Mouse (Mus musculus) MEL (cell line): ENCODE data around the gene Cldn9. TPM values are rescaled to one million over a fixed set of nuclear protein-coding genes. Genes with fewer than 3 reads are reported as not detected.

Experiments
- DNase-seq: peaks from one replicate; pipeline ENCODE4 v3.0.0; 2011; ENCODE audit warnings: low read depth, low spot score
- H3K27ac ChIP-seq: 2 replicates; pipeline ENCODE4 v1.5.1; 2012; ENCODE audit warnings: low read depth, mild to moderate bottlenecking, control low read depth, low read length, moderate library complexity; ENCODE audit not compliant: control insufficient read depth
- H3K27me3 ChIP-seq, 2 experiments: fragments of 150-350 bp in 1 of 2; sonication (generic) in 1 of 2; 2 replicates each; pipeline ENCODE4 v1.6.1; 2012; ENCODE audit warnings: low read length in 2 of 2, mild to moderate bottlenecking in 2 of 2, improper control_type of control experiment in 1 of 2, moderate library complexity in 1 of 2; ENCODE audit not compliant: insufficient read depth in 2 of 2, control insufficient read depth in 1 of 2
- H3K36me3 ChIP-seq, 2 experiments: 2 replicates each; pipeline ENCODE4 v1.6.1; 2012 to 2014; ENCODE audit warnings: low read length in 2 of 2, improper control_type of control experiment in 1 of 2, inconsistent platforms in 1 of 2, mild to moderate bottlenecking in 1 of 2; ENCODE audit not compliant: insufficient read depth in 2 of 2, control insufficient read depth in 1 of 2
- H3K4me1 ChIP-seq, 2 experiments: fragments of 150-350 bp in 1 of 2; sonication (generic) in 1 of 2; 2 replicates each; pipeline ENCODE4 v1.6.1; 2012; ENCODE audit warnings: low read length in 2 of 2, improper control_type of control experiment in 1 of 2, mild to moderate bottlenecking in 1 of 2; ENCODE audit not compliant: insufficient read depth in 2 of 2, control insufficient read depth in 1 of 2
- H3K4me3 ChIP-seq, 2 experiments: fragments of 150-350 bp in 1 of 2; sonication (generic) in 1 of 2; 2 replicates each; pipeline ENCODE4 v1.5.1; 2012; ENCODE audit warnings: low read depth in 2 of 2, low read length in 2 of 2, mild to moderate bottlenecking in 2 of 2, moderate library complexity in 2 of 2, control low read depth in 1 of 2, improper control_type of control experiment in 1 of 2; ENCODE audit not compliant: control insufficient read depth in 1 of 2, insufficient read depth in 1 of 2
- H3K79me2 ChIP-seq: 2 replicates; pipeline ENCODE4 v1.6.1; 2012; ENCODE audit warnings: mild to moderate bottlenecking, low read length, moderate library complexity; ENCODE audit not compliant: control insufficient read depth, poor library complexity, insufficient read depth
- H3K9ac ChIP-seq: 2 replicates; pipeline ENCODE4 v1.6.1; 2012; ENCODE audit warnings: low read depth, mild to moderate bottlenecking, control low read depth, low read length, moderate library complexity; ENCODE audit not compliant: control insufficient read depth, poor library complexity, severe bottlenecking
- H3K9me3 ChIP-seq: fragments of 150-350 bp; sonication (generic); replicated peaks from 2 replicates; pipeline ENCODE4 v1.6.1; 2012; ENCODE audit warnings: mild to moderate bottlenecking, low read length, improper control_type of control experiment, moderate library complexity; ENCODE audit not compliant: insufficient read depth
- CHD1 ChIP-seq: IDR thresholded peaks from 2 replicates; pipeline ENCODE4 v1.6.1; 2012; ENCODE audit warnings: low read depth, mild to moderate bottlenecking, inconsistent platforms, low read length, improper control_type of control experiment
- CHD2 ChIP-seq: IDR thresholded peaks from 2 replicates; pipeline ENCODE4 v1.6.1; 2011; ENCODE audit warnings: low read length, improper control_type of control experiment
- CTCF ChIP-seq, 3 experiments: IDR thresholded peaks in 2 of 3; conservative IDR thresholded peaks in 1 of 3; 2 replicates each; pipeline ENCODE4 v1.5.1; 2011 to 2012; ENCODE audit warnings: low read length in 3 of 3, low read depth in 2 of 3, mild to moderate bottlenecking in 2 of 3, improper control_type of control experiment in 1 of 3, inconsistent platforms in 1 of 3, mixed read lengths in 1 of 3, moderate library complexity in 1 of 3; ENCODE audit not compliant: control insufficient read depth in 1 of 3, insufficient read depth in 1 of 3, poor library complexity in 1 of 3, severe bottlenecking in 1 of 3
- EP300 ChIP-seq, 2 experiments: IDR thresholded peaks; 2 replicates each; pipeline ENCODE4 v1.6.1; 2011; ENCODE audit warnings: improper control_type of control experiment in 2 of 2, low read length in 2 of 2, low read depth in 1 of 2, mild to moderate bottlenecking in 1 of 2
- ETS1 ChIP-seq: IDR thresholded peaks from 2 replicates; pipeline ENCODE4 v1.6.1; 2012; ENCODE audit warnings: low read depth, mild to moderate bottlenecking, inconsistent platforms, low read length, improper control_type of control experiment, moderate library complexity
- HCFC1 ChIP-seq: IDR thresholded peaks from 2 replicates; pipeline ENCODE4 v1.6.1; 2012; ENCODE audit warnings: low read depth, mild to moderate bottlenecking, inconsistent platforms, low read length, improper control_type of control experiment, moderate library complexity
- MAZ ChIP-seq: IDR thresholded peaks from 2 replicates; pipeline ENCODE4 v1.6.1; 2012; ENCODE audit warnings: low read depth, mild to moderate bottlenecking, inconsistent platforms, low read length, improper control_type of control experiment
- MXI1 ChIP-seq: IDR thresholded peaks from 2 replicates; pipeline ENCODE4 v1.6.1; 2011; ENCODE audit warnings: mild to moderate bottlenecking, low read depth, low read length, improper control_type of control experiment
- MYB ChIP-seq: IDR thresholded peaks from 2 replicates; pipeline ENCODE4 v1.6.1; 2011; ENCODE audit warnings: mild to moderate bottlenecking, low read depth, low read length, improper control_type of control experiment
- MYC ChIP-seq: IDR thresholded peaks from 2 replicates; pipeline ENCODE4 v1.6.1; 2011; ENCODE audit warnings: low read depth, mild to moderate bottlenecking, low read length, improper control_type of control experiment, moderate library complexity
- POLR2A ChIP-seq, 2 experiments: IDR thresholded peaks; 2 replicates each; pipeline ENCODE4 v1.6.1; 2011 to 2012; ENCODE audit warnings: low read length in 2 of 2, mild to moderate bottlenecking in 2 of 2, control low read depth in 1 of 2, improper control_type of control experiment in 1 of 2, low read depth in 1 of 2, moderate library complexity in 1 of 2; ENCODE audit not compliant: control insufficient read depth in 1 of 2, insufficient read depth in 1 of 2, poor library complexity in 1 of 2
- POLR2AphosphoS2 ChIP-seq: IDR thresholded peaks from 2 replicates; pipeline ENCODE4 v1.6.1; 2011; ENCODE audit warnings: low read length, improper control_type of control experiment
- RAD21 ChIP-seq: IDR thresholded peaks from 2 replicates; pipeline ENCODE4 v1.6.1; 2011; ENCODE audit warnings: mild to moderate bottlenecking, low read depth, low read length, improper control_type of control experiment
- SIN3A ChIP-seq: IDR thresholded peaks from 2 replicates; pipeline ENCODE4 v1.6.1; 2012; ENCODE audit warnings: low read length, improper control_type of control experiment, inconsistent platforms
- TAL1 ChIP-seq: IDR thresholded peaks from 2 replicates; pipeline ENCODE4 v1.6.1; 2012; ENCODE audit warnings: mild to moderate bottlenecking, inconsistent platforms, low read length, moderate library complexity, mixed read lengths
- TCF12 ChIP-seq: IDR thresholded peaks from 2 replicates; pipeline ENCODE4 v1.6.1; 2014; ENCODE audit warnings: low read depth, mild to moderate bottlenecking, inconsistent platforms, low read length, improper control_type of control experiment, moderate library complexity
- UBTF ChIP-seq: IDR thresholded peaks from 2 replicates; pipeline ENCODE4 v1.6.1; 2012; ENCODE audit warnings: low read depth, mild to moderate bottlenecking, inconsistent platforms, low read length, improper control_type of control experiment, moderate library complexity, borderline replicate concordance; ENCODE audit not compliant: insufficient read depth
- USF1 ChIP-seq: IDR thresholded peaks from 2 replicates; pipeline ENCODE4 v1.6.1; 2014; ENCODE audit warnings: low read depth, mild to moderate bottlenecking, inconsistent platforms, low read length, improper control_type of control experiment, moderate library complexity
- USF2 ChIP-seq, 2 experiments: IDR thresholded peaks; 2 replicates each; pipeline ENCODE4 v1.6.1; 2011 to 2012; ENCODE audit warnings: improper control_type of control experiment in 2 of 2, low read length in 2 of 2, borderline replicate concordance in 1 of 2, inconsistent platforms in 1 of 2, low read depth in 1 of 2, mild to moderate bottlenecking in 1 of 2; ENCODE audit not compliant: insufficient read depth in 1 of 2
- ZKSCAN1 ChIP-seq: IDR thresholded peaks from 2 replicates; pipeline ENCODE4 v1.6.1; 2012; ENCODE audit warnings: low read depth, mild to moderate bottlenecking, inconsistent platforms, low read length, improper control_type of control experiment, moderate library complexity
- ZMIZ1 ChIP-seq: IDR thresholded peaks from 2 replicates; pipeline ENCODE4 v1.6.1; 2012; ENCODE audit warnings: low read depth, mild to moderate bottlenecking, inconsistent platforms, low read length, improper control_type of control experiment, moderate library complexity
- ZNF384 ChIP-seq: IDR thresholded peaks from 2 replicates; pipeline ENCODE4 v1.6.1; 2012; ENCODE audit warnings: low read depth, mild to moderate bottlenecking, inconsistent platforms, low read length, improper control_type of control experiment
- polyA plus RNA-seq, 2 experiments: library from polyadenylated mRNA; stranded (reverse) in 1 of 2; unstranded in 1 of 2; fragments of >175 nt in 1 of 2; fragments of >200 nt in 1 of 2; gene quantifications; 2 replicates each; pipeline versions ENCODE4 v1.2.1 to v1.2.4; 2012; ENCODE audit warnings: low replicate concordance in 2 of 2, low read depth in 1 of 2; ENCODE audit not compliant: insufficient read length in 2 of 2, insufficient read depth in 1 of 2, missing spikeins in 1 of 2
- total RNA-seq: library from RNA; depleted of rRNA; stranded (reverse); fragments of 300-350 nt; gene quantifications from 2 replicates; pipeline ENCODE4 v1.2.3, GENCODE M21; 2012

Gene Cldn9
- total and polyA plus RNA-seq, 3 experiments: 0.18 to 0.19 TPM; not detected in 1

GRCm38 (mm10) chr17:23682092-23682491 is 1.7 kb downstream of the Cldn9 start:
- Histone ChIP-seq H3K9ac (no peak overlapping the region), H3K27ac (no peak overlapping the region)
- TF ChIP-seq POLR2A (IDR thresholded peaks at IDR 0.05; ENCODE audit: control insufficient read depth in 1 of 2, insufficient read depth in 1 of 2, low read depth in 1 of 2, low read length in 2 of 2, poor library complexity in 1 of 2): no peak
- TF ChIP-seq TAL1: no peak
- no peak for TF ChIP-seq USF1
- no peak for TF ChIP-seq ETS1
- TF ChIP-seq USF2 (IDR thresholded peaks at IDR 0.05; ENCODE audit: borderline replicate concordance in 1 of 2, insufficient read depth in 1 of 2, low read depth in 1 of 2, low read length in 2 of 2): no peak
- no peak for TF ChIP-seq POLR2AphosphoS2
- TF ChIP-seq CTCF (IDR thresholded peaks at IDR 0.05 in 2 of 3, conservative IDR thresholded peaks at IDR 0.05 in 1 of 3; ENCODE audit: control insufficient read depth in 1 of 3, insufficient read depth in 1 of 3, low read depth in 2 of 3, low read length in 3 of 3, poor library complexity in 1 of 3, severe bottlenecking in 1 of 3): no peak
- no peak for TF ChIP-seq MYB
- no peak for TF ChIP-seq ZMIZ1
- no peak for TF ChIP-seq ZNF384
- TF ChIP-seq CHD2: no peak
- no peak for TF ChIP-seq SIN3A
- no peak for TF ChIP-seq MXI1
- TF ChIP-seq RAD21: no peak
- TF ChIP-seq UBTF: no peak
- TF ChIP-seq MAZ: no peak
- TF ChIP-seq CHD1: no peak
- no peak for TF ChIP-seq MYC
- TF ChIP-seq, all 39 proteins: peak for 0
- Histone ChIP-seq H3K4me1 (peaks cover 0 to 19% of the 10 kb centered on the region in 2 experiments; a peak in 3 of 4 replicates), H3K4me3 (no peak overlapping the region), H3K36me3 (peaks cover 0 to 14% of the 10 kb centered on the region in 2 experiments; a peak in 2 of 4 replicates), H3K79me2 (peaks cover under 1% of the 10 kb centered on the region), H3K27me3 (no peaks in the 10 kb centered on the region), H3K9me3 (no peaks in the 10 kb centered on the region)
- no peak for DNase-seq

- TF ChIP-seq EP300 (IDR thresholded peaks at IDR 0.05; ENCODE audit: low read depth in 1 of 2, low read length in 2 of 2) (no peak), ZKSCAN1 (no peak), TCF12 (no peak), UBTF (no peak), CTCF (IDR thresholded peaks at IDR 0.05 in 2 of 3, conservative IDR thresholded peaks at IDR 0.05 in 1 of 3; ENCODE audit: control insufficient read depth in 1 of 3, insufficient read depth in 1 of 3, low read depth in 2 of 3, low read length in 3 of 3, poor library complexity in 1 of 3, severe bottlenecking in 1 of 3) (no peak), POLR2AphosphoS2 (no peak), SIN3A (no peak), USF2 (IDR thresholded peaks at IDR 0.05; ENCODE audit: borderline replicate concordance in 1 of 2, insufficient read depth in 1 of 2, low read depth in 1 of 2, low read length in 2 of 2) (no peak), MXI1 (no peak), CHD2 (no peak), MYB (no peak), HCFC1 (no peak)
- Histone ChIP-seq H3K4me3 (no peak overlapping the region), H3K27ac (no peak overlapping the region)
Measured at GRCm38 (mm10) chr17:23681086-23681485, 2.7 kb downstream of the Cldn9 start.

More at GRCm38 (mm10) chr17:23681086-23681485, 2.7 kb downstream of the Cldn9 start:
- peaks cover 0 to 14% of the 10 kb centered on the region in 2 experiments; a peak in 2 of 4 replicates for H3K36me3 ChIP-seq
- H3K9ac ChIP-seq: no peak overlapping the region
- H3K9me3 ChIP-seq: no peaks in the 10 kb centered on the region
- H3K79me2 ChIP-seq: peaks cover 9% of the 10 kb centered on the region
- peaks cover 0 to 19% of the 10 kb centered on the region in 2 experiments; a peak in 3 of 4 replicates for H3K4me1 ChIP-seq
- H3K27me3 ChIP-seq: no peaks in the 10 kb centered on the region
- DNase-seq: peak; percentile 20
